Mouse (Mus musculus) intestine, embryonic 15.5 days (tissue): ENCODE results near the gene 4930438A08Rik. TPM values are rescaled to one million over a fixed set of nuclear protein-coding genes. Genes with fewer than 3 reads are reported as not detected.

Experiments
- ATAC-seq: fragments of 200-750 bp; cut with Nextera tagmentation; 2 replicates; pipeline ENCODE4 v1.8.0; 2017; ENCODE audit warnings: moderate TSS enrichment, moderate library complexity
- H3K27ac ChIP-seq: fragments of 300-500 bp; sonication (generic); 2 replicates; pipeline ENCODE4 v1.5.1; 2015; ENCODE audit warnings: mild to moderate bottlenecking, inconsistent platforms
- H3K27me3 ChIP-seq: fragments of 300-500 bp; sonication (generic); replicated peaks from 2 replicates; pipeline ENCODE4 v1.6.1; 2015; ENCODE audit warnings: inconsistent platforms
- H3K36me3 ChIP-seq: fragments of 300-500 bp; sonication (generic); 2 replicates; pipeline ENCODE4 v1.6.1; 2015; ENCODE audit warnings: inconsistent platforms
- H3K4me1 ChIP-seq: fragments of 300-500 bp; sonication (generic); replicated peaks from 2 replicates; pipeline ENCODE4 v1.6.1; 2015; ENCODE audit warnings: inconsistent platforms
- H3K4me2 ChIP-seq: fragments of 300-500 bp; sonication (generic); replicated peaks from 2 replicates; pipeline ENCODE4 v1.6.1; 2015; ENCODE audit warnings: mild to moderate bottlenecking, inconsistent platforms
- H3K4me3 ChIP-seq: fragments of 300-500 bp; sonication (generic); replicated peaks from 2 replicates; pipeline ENCODE4 v1.5.1; 2015; ENCODE audit warnings: inconsistent platforms
- H3K9ac ChIP-seq: fragments of 300-500 bp; sonication (generic); 2 replicates; pipeline ENCODE4 v1.6.1; 2015; ENCODE audit warnings: inconsistent platforms
- H3K9me3 ChIP-seq: fragments of 300-500 bp; sonication (generic); 2 replicates; pipeline ENCODE4 v1.6.1; 2016; ENCODE audit warnings: inconsistent platforms
- WGBS: fragments of 180-500 bp; shearing (Covaris S2); methylation state at CpG from one replicate; pipeline ENCODE4 v1.1.7; 2015; 5-methylcytosine and 5-hydroxymethylcytosine counted together
- polyA plus RNA-seq: library from polyadenylated mRNA; unstranded; fragments of >200 nt; fragmentation: Nextera tagmentation; extraction: Ambion mirVana; gene quantifications from 2 replicates; pipeline ENCODE4 v1.2.1, GENCODE M21; 2015

4930438A08Rik gene
- polyA plus RNA-seq, 1 experiment from 2014 or later: not detected

GRCm38 (mm10) chr11:58331149-58331495, 56.5 kb downstream of the 4930438A08Rik start:
- no peaks in the 10 kb centered on the region for H3K9me3 ChIP-seq
- H3K4me1 ChIP-seq: peaks cover 25% of the 10 kb centered on the region
- H3K4me3 ChIP-seq: peak overlapping the region; percentile 73
- H3K27me3 ChIP-seq: no peaks in the 10 kb centered on the region
- peaks cover 12% of the 10 kb centered on the region; the same call in 1 of the 2 replicates for H3K36me3 ChIP-seq
- peak overlapping the region; percentile 89 for H3K4me2 ChIP-seq
- 11% methylated on average over 10 of the region's 10 CpGs for WGBS
- H3K27ac ChIP-seq: peak overlapping the region; percentile 64
- ATAC-seq: no peak; the same call in 1 of the 2 replicates
- peak overlapping the region; percentile 68 for H3K9ac ChIP-seq

DNA sequence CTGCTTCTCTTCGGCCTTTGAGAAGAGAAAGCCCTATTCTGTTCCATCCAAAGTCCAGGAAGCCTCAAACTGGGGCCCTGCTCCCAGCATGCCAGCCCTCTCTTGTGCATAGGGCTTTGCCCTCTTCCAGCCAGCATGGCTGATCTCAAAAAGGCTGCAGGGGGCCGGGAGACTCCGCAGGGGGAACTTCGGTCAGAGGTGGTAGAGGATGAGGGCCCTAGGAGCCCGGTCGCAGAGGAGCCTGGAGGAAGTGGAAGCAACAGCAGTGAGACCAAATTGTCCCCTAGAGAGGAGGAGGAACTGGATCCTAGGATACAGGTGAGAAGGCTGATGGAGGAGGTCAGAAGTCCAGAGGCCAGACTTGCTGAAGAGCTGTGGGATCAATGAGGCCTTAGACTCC, 56.9 kb downstream of the 4930438A08Rik start:
- Histone ChIP-seq H3K4me1 (peaks cover 25% of the 10 kb centered on the region), H3K9me3 (no peaks in the 10 kb centered on the region), H3K27me3 (no peaks in the 10 kb centered on the region), H3K9ac (peak overlapping the region; percentile 68; the same call in 1 of the 2 replicates), H3K36me3 (peaks cover 11% of the 10 kb centered on the region; the same call in 1 of the 2 replicates), H3K4me3 (peak overlapping the region; percentile 73), H3K4me2 (peak overlapping the region; percentile 89), H3K27ac (no peak overlapping the region)
- ATAC-seq: no peak
- 79% methylated on average over 6 of the region's 6 CpGs for WGBS

DNA sequence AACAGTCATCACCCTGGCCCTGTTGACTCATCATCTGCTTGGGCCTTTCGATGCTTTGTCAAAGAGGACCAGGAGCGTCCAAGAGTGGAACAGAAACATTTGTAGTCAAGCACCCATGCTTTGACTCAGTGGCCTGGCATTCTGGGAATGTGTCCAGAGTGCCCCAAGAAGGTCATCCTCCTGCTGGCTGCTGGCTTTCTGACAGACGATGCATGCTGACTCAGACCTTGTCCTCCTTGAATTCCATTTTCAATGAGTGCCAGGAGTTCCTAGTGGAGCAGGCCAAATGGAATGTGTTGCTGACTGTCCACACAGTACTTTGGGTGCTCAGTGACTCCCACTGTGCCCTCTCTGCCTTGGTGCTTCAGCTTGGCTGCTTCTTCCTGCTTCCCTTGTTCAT, 60.1 kb downstream of the 4930438A08Rik start:
- Histone ChIP-seq H3K4me3 (no peak overlapping the region), H3K4me2 (no peak overlapping the region), H3K9ac (no peak overlapping the region), H3K27me3 (no peaks in the 10 kb centered on the region), H3K27ac (no peak overlapping the region), H3K4me1 (peaks cover 17% of the 10 kb centered on the region), H3K36me3 (peaks cover 17% of the 10 kb centered on the region; the same call in 1 of the 2 replicates), H3K9me3 (no peaks in the 10 kb centered on the region)
- WGBS: 69% methylated on average over 3 of the region's 3 CpGs
- no peak for ATAC-seq

Other genes starting within 250 kb of the 4930438A08Rik start
- gene Gm12248, start 181.7 kb upstream of the 4930438A08Rik start, polyA plus RNA-seq: not detected in 2 replicates
- gene Cnot8, start 170.6 kb upstream of the 4930438A08Rik start, polyA plus RNA-seq: 78.3 and 79.4 TPM in 2 replicates
- gene Gemin5, start 106.3 kb upstream of the 4930438A08Rik start, polyA plus RNA-seq: 18.5 and 18.6 TPM in 2 replicates
- 126 and 128 TPM in 2 replicates for gene Mrpl22, start 103.1 kb upstream of the 4930438A08Rik start, polyA plus RNA-seq
- gene Igtp, start 75.2 kb upstream of the 4930438A08Rik start, polyA plus RNA-seq: 5.0 and 5.6 TPM in 2 replicates
- gene Irgm2, start 75.2 kb upstream of the 4930438A08Rik start, polyA plus RNA-seq: 3.8 TPM in 2 replicates
- 22.1 and 23.6 TPM in 2 replicates for gene Zfp692, start 32.3 kb downstream of the 4930438A08Rik start, polyA plus RNA-seq
- 37.0 and 42.7 TPM in 2 replicates for gene Zfp672, start 55.5 kb downstream of the 4930438A08Rik start, polyA plus RNA-seq
- 28.5 and 28.6 TPM in 2 replicates for gene Sh3bp5l, start 55.9 kb downstream of the 4930438A08Rik start, polyA plus RNA-seq
- 874 and 977 TPM in 2 replicates for gene Lypd8, start 104.2 kb downstream of the 4930438A08Rik start, polyA plus RNA-seq
- gene 1810065E05Rik, start 146.3 kb downstream of the 4930438A08Rik start, polyA plus RNA-seq: 0.20 TPM in 1 of 2 replicates, not detected in the other
- not detected in 2 replicates for gene Gm12253, start 157.8 kb downstream of the 4930438A08Rik start, polyA plus RNA-seq
- not detected in 2 replicates for gene Lypd9, start 178.1 kb downstream of the 4930438A08Rik start, polyA plus RNA-seq
- not detected in 2 replicates for gene Olfr30, start 187.5 kb downstream of the 4930438A08Rik start, polyA plus RNA-seq
- not detected in 2 replicates for gene Olfr332, start 217.8 kb downstream of the 4930438A08Rik start, polyA plus RNA-seq
- not detected in 2 replicates for gene Olfr331, start 227.8 kb downstream of the 4930438A08Rik start, polyA plus RNA-seq